Mouse (Mus musculus): ENCODE results near the gene Mkrn2. TPM values are rescaled to one million over a fixed set of nuclear protein-coding genes. Genes with fewer than 3 reads are reported as not detected.

Mkrn2 gene
- total and polyA plus RNA-seq, 2 experiments from 2014 or later: 25.4 to 43.7 TPM

GRCm38 (mm10) chr6:115577407-115577806 is 24.3 kb upstream of the Mkrn2 start:
- 84% methylated on average over 5 of the region's 5 CpGs for WGBS
- no peaks in the 10 kb centered on the region for H3K4me1 ChIP-seq (ENCODE audit: insufficient read depth)
- no peak overlapping the region for H3K27ac ChIP-seq (ENCODE audit: low read depth, low read length)
- no peak for DNase-seq
- H3K9ac ChIP-seq: no peak overlapping the region
- H3K27me3 ChIP-seq (ENCODE audit: insufficient read depth, low read length): no peaks in the 10 kb centered on the region
- no peak overlapping the region for H3K4me2 ChIP-seq (ENCODE audit: low read depth)
- no peak for ATAC-seq
- H3K36me3 ChIP-seq (ENCODE audit: insufficient read depth): peaks cover 80% of the 10 kb centered on the region
- no peaks in the 10 kb centered on the region for H3K9me3 ChIP-seq (ENCODE audit: low read length)
- no peak overlapping the region for H3K4me3 ChIP-seq (ENCODE audit: low read depth, low read length)
- TF ChIP-seq CTCF (IDR thresholded peaks at IDR 0.05; ENCODE audit: low read depth): no peak

GRCm38 (mm10) chr6:115577941-115578340 is 23.8 kb upstream of the Mkrn2 start:
- Histone ChIP-seq H3K9ac (no peak overlapping the region), H3K9me3 (ENCODE audit: low read length) (no peaks in the 10 kb centered on the region), H3K4me2 (ENCODE audit: low read depth) (no peak overlapping the region), H3K4me3 (ENCODE audit: low read depth, low read length) (no peak overlapping the region), H3K36me3 (ENCODE audit: insufficient read depth) (peaks cover 76% of the 10 kb centered on the region), H3K27ac (ENCODE audit: low read depth, low read length) (no peak overlapping the region), H3K4me1 (ENCODE audit: insufficient read depth) (no peaks in the 10 kb centered on the region), H3K27me3 (ENCODE audit: insufficient read depth, low read length) (no peaks in the 10 kb centered on the region)
- ATAC-seq (no peak), DNase-seq (no peak)
- 76% methylated on average over 9 of the region's 9 CpGs for WGBS
- no peak for TF ChIP-seq CTCF (IDR thresholded peaks at IDR 0.05; ENCODE audit: low read depth)

GRCm38 (mm10) chr6:115580810-115581209 is 20.9 kb upstream of the Mkrn2 start:
- Histone ChIP-seq H3K27ac (ENCODE audit: low read depth, low read length) (no peak overlapping the region), H3K4me3 (ENCODE audit: low read depth, low read length) (no peak overlapping the region), H3K4me2 (ENCODE audit: low read depth) (no peak overlapping the region), H3K9ac (no peak overlapping the region), H3K27me3 (ENCODE audit: insufficient read depth, low read length) (no peaks in the 10 kb centered on the region), H3K36me3 (ENCODE audit: insufficient read depth) (peaks cover 54% of the 10 kb centered on the region), H3K9me3 (ENCODE audit: low read length) (no peaks in the 10 kb centered on the region), H3K4me1 (ENCODE audit: insufficient read depth) (no peaks in the 10 kb centered on the region)
- ATAC-seq (no peak), DNase-seq (no peak)
- TF ChIP-seq CTCF (IDR thresholded peaks at IDR 0.05; ENCODE audit: low read depth): no peak
- WGBS: 85% methylated on average over 3 of the region's 3 CpGs

GRCm38 (mm10) chr6:115582328-115583115 is 19.2 kb upstream of the Mkrn2 start:
- TF ChIP-seq CTCF (IDR thresholded peaks at IDR 0.05; ENCODE audit: low read depth): no peak
- peaks cover 38% of the 10 kb centered on the region for H3K36me3 ChIP-seq (ENCODE audit: insufficient read depth)
- no peaks in the 10 kb centered on the region for H3K27me3 ChIP-seq (ENCODE audit: insufficient read depth, low read length)
- DNase-seq (no peak), ATAC-seq (no peak)
- no peak overlapping the region for H3K27ac ChIP-seq (ENCODE audit: low read depth, low read length)
- no peak overlapping the region for H3K4me3 ChIP-seq (ENCODE audit: low read depth, low read length)
- H3K4me2 ChIP-seq (ENCODE audit: low read depth): no peak overlapping the region
- H3K9ac ChIP-seq: no peak overlapping the region
- 85% methylated on average over 10 of the region's 10 CpGs for WGBS
- no peaks in the 10 kb centered on the region for H3K4me1 ChIP-seq (ENCODE audit: insufficient read depth)
- H3K9me3 ChIP-seq (ENCODE audit: low read length): no peaks in the 10 kb centered on the region

- no peak overlapping the region for H3K9ac ChIP-seq
- H3K27ac ChIP-seq (ENCODE audit: low read depth, low read length): no peak overlapping the region
- H3K9me3 ChIP-seq (ENCODE audit: low read length): no peaks in the 10 kb centered on the region
- H3K27me3 ChIP-seq (ENCODE audit: insufficient read depth, low read length): no peaks in the 10 kb centered on the region
- DNase-seq: no peak
- peaks cover 28% of the 10 kb centered on the region for H3K36me3 ChIP-seq (ENCODE audit: insufficient read depth)
- no peak for TF ChIP-seq CTCF (IDR thresholded peaks at IDR 0.05; ENCODE audit: low read depth)
- ATAC-seq: no peak
- no peak overlapping the region for H3K4me3 ChIP-seq (ENCODE audit: low read depth, low read length)
- no peaks in the 10 kb centered on the region for H3K4me1 ChIP-seq (ENCODE audit: insufficient read depth)
- WGBS: 84% methylated on average over 6 of the region's 6 CpGs
- no peak overlapping the region for H3K4me2 ChIP-seq (ENCODE audit: low read depth)
Measured at GRCm38 (mm10) chr6:115583430-115584125, 18.1 kb upstream of the Mkrn2 start.

- no peak for TF ChIP-seq CTCF (IDR thresholded peaks at IDR 0.05; ENCODE audit: low read depth)
- H3K36me3 ChIP-seq (ENCODE audit: insufficient read depth): peaks cover 22% of the 10 kb centered on the region
- no peak overlapping the region for H3K4me3 ChIP-seq (ENCODE audit: low read depth, low read length)
- H3K9ac ChIP-seq: no peak overlapping the region
- H3K27ac ChIP-seq (ENCODE audit: low read depth, low read length): no peak overlapping the region
- no peak overlapping the region for H3K4me2 ChIP-seq (ENCODE audit: low read depth)
- H3K4me1 ChIP-seq (ENCODE audit: insufficient read depth): no peaks in the 10 kb centered on the region
- no peaks in the 10 kb centered on the region for H3K27me3 ChIP-seq (ENCODE audit: insufficient read depth, low read length)
- ATAC-seq: no peak
- WGBS: 73% methylated on average over 3 of the region's 3 CpGs
- no peak for DNase-seq
- no peaks in the 10 kb centered on the region for H3K9me3 ChIP-seq (ENCODE audit: low read length)
Measured at GRCm38 (mm10) chr6:115584176-115584575, 17.5 kb upstream of the Mkrn2 start.

- WGBS: 89% methylated on average over 10 of the region's 10 CpGs
- DNase-seq: no peak
- Histone ChIP-seq H3K9me3 (ENCODE audit: low read length) (no peaks in the 10 kb centered on the region), H3K27ac (ENCODE audit: low read depth, low read length) (no peak overlapping the region), H3K9ac (no peak overlapping the region), H3K4me3 (ENCODE audit: low read depth, low read length) (no peak overlapping the region), H3K36me3 (ENCODE audit: insufficient read depth) (peaks cover 4% of the 10 kb centered on the region; the same call in 1 of the 2 replicates), H3K4me1 (ENCODE audit: insufficient read depth) (no peaks in the 10 kb centered on the region), H3K27me3 (ENCODE audit: insufficient read depth, low read length) (no peaks in the 10 kb centered on the region), H3K4me2 (ENCODE audit: low read depth) (no peak overlapping the region)
- TF ChIP-seq CTCF (IDR thresholded peaks at IDR 0.05; ENCODE audit: low read depth): no peak
- no peak for ATAC-seq
Measured at GRCm38 (mm10) chr6:115586321-115586720, 15.4 kb upstream of the Mkrn2 start.
